Mouse (Mus musculus): ENCODE measurements at regions not wholly inside any gene's neighbourhood (a gene's known extent, or its start where the extent isn't known, plus 50 kb on each side); places are given as distances from the start of the nearest gene placed in this dataset.

DNA sequence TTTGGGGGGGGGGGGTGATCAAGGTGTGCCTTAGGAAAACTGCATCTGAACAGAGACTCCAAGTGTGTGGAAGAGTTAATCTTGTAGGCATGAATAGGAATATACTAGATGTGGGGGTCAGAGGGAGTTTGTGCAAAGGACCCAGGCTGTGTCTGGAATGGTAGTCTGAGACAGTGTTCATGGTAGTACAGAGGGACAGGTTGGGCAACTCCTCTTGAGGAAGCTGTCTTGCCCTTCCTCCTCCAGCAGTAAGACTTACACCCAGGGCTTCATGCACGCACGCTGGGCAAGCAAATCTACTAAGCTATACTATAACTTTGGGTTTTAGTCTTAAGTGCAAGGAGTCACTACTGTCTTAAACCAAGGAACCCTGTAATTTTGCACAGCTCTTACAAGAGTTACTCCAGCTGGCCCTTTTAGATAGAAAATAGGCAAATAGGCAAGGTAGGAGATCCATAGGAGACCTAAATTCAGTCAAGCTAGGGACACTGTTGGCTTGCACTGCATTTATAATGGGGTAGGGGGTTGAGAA lies 169.2 kb upstream of the Olig3 start:
- TF ChIP-seq TBP (IDR thresholded peaks at IDR 0.05; ENCODE audit: low read depth, low read length): no peak
- no peak for TF ChIP-seq MAX (IDR thresholded peaks at IDR 0.05; ENCODE audit: low read length)
- TF ChIP-seq ZKSCAN1 (IDR thresholded peaks at IDR 0.05; ENCODE audit: low read depth, low read length): no peak
